Mouse (Mus musculus) adrenal gland, postnatal 25 days (tissue): ENCODE data around the gene Vmn1r232. TPM values are rescaled to one million over a fixed set of nuclear protein-coding genes. Genes with fewer than 3 reads are reported as not detected.

Experiments
- DNase-seq: peaks from one replicate; pipeline ENCODE4 v3.0.0; 2021; ENCODE audit warnings: mixed read lengths
- long read RNA-seq: library from polyadenylated mRNA; stranded (forward); transcript quantifications from one replicate; pipeline ENCODE4 v2.0.0, GENCODE M21; 2021
- total RNA-seq: library from RNA; stranded (reverse); gene quantifications from 2 replicates; pipeline ENCODE4 v1.2.3, GENCODE M21; 2021

Vmn1r232 gene
- not detected in 2 replicates for total RNA-seq
- long read RNA-seq = 0 reads

GRCm38 (mm10) chr17:20919614-20920013, at the start of gene Vmn1r232:
TSS of gene Vmn1r232 (minus strand) at chr17:20919714.
- no peak for DNase-seq

GRCm38 (mm10) chr17:20966681-20967080, 47.2 kb upstream of the Vmn1r232 start:
- DNase-seq = no peak

- no peak for DNase-seq
Observed at GRCm38 (mm10) chr17:20965421-20965820, 45.9 kb upstream of the Vmn1r232 start.

GRCm38 (mm10) chr17:20960386-20960785, 40.9 kb upstream of the Vmn1r232 start:
- no peak for DNase-seq

GRCm38 (mm10) chr17:20946636-20947035, 27.1 kb upstream of the Vmn1r232 start:
- no peak for DNase-seq

GRCm38 (mm10) chr17:20946026-20946565, 26.6 kb upstream of the Vmn1r232 start:
- DNase-seq = no peak

GRCm38 (mm10) chr17:20944985-20945891, 25.7 kb upstream of the Vmn1r232 start, which contains the start of gene Ppp2r1a:
TSS of gene Ppp2r1a (plus strand) at chr17:20945311.
- DNase-seq = peak; percentile 97

- no peak for DNase-seq
Observed at GRCm38 (mm10) chr17:20944226-20944625, 24.7 kb upstream of the Vmn1r232 start.

- DNase-seq = no peak
Observed at GRCm38 (mm10) chr17:20904991-20905390, 14.5 kb downstream of the Vmn1r232 start, which contains the start of gene Vmn1r231. TSS of gene Vmn1r231 (minus strand) at chr17:20905091.

Other genes starting within 250 kb of the Vmn1r232 start
- gene Vmn1r226, start 236.9 kb downstream of the Vmn1r232 start, total RNA-seq = not detected in 2 replicates
- gene Vmn1r227, start 189.9 kb downstream of the Vmn1r232 start, total RNA-seq = not detected in 2 replicates
- gene Vmn1r228, start 133.6 kb downstream of the Vmn1r232 start, total RNA-seq = not detected in 2 replicates
- gene Vmn1r229, start 108.2 kb downstream of the Vmn1r232 start, total RNA-seq = not detected in 2 replicates
- not detected in 2 replicates for gene Vmn1r230, start 79.3 kb downstream of the Vmn1r232 start, total RNA-seq
- not detected in 2 replicates for gene Vmn1r231, start 14.6 kb downstream of the Vmn1r232 start, total RNA-seq
- 331 and 379 TPM in 2 replicates for gene Ppp2r1a, start 25.6 kb upstream of the Vmn1r232 start, total RNA-seq
- not detected in 2 replicates for gene Vmn1r233, start 76.8 kb upstream of the Vmn1r232 start, total RNA-seq
- gene Zfp160, start 89.2 kb upstream of the Vmn1r232 start, total RNA-seq = 23.6 TPM in 2 replicates